Mouse (Mus musculus) testis, adult 2 months (tissue): ENCODE results near the gene Rad51b. TPM values are rescaled to one million over a fixed set of nuclear protein-coding genes. Genes with fewer than 3 reads are reported as not detected.

ENCODE experiments used
- H3K27ac ChIP-seq: fragments of 200-500 bp; 2 replicates; pipeline ENCODE4 v1.5.1; 2012; ENCODE audit warnings: low read depth, low read length; ENCODE audit not compliant: control insufficient read depth, insufficient read depth
- H3K27me3 ChIP-seq: fragments of 200-500 bp; 2 replicates; pipeline ENCODE4 v1.6.1; 2012; ENCODE audit warnings: mild to moderate bottlenecking, low read length, moderate library complexity; ENCODE audit not compliant: control insufficient read depth, insufficient read depth
- H3K36me3 ChIP-seq: fragments of 200-500 bp; 2 replicates; pipeline ENCODE4 v1.6.1; 2012; ENCODE audit warnings: mild to moderate bottlenecking, low read length; ENCODE audit not compliant: control insufficient read depth, insufficient read depth
- H3K4me1 ChIP-seq: fragments of 200-500 bp; 2 replicates; pipeline ENCODE4 v1.6.1; 2012; ENCODE audit warnings: low read length; ENCODE audit not compliant: control insufficient read depth, insufficient read depth
- H3K4me3 ChIP-seq: fragments of 200-500 bp; 2 replicates; pipeline ENCODE4 v1.5.1; 2012; ENCODE audit warnings: low read depth, mild to moderate bottlenecking, low read length, moderate library complexity, mixed read lengths; ENCODE audit not compliant: control insufficient read depth
- CTCF ChIP-seq: fragments of 200-500 bp; IDR thresholded peaks from 2 replicates; pipeline ENCODE4 v1.5.1; 2012; ENCODE audit warnings: low read depth, mild to moderate bottlenecking, inconsistent platforms, low read length, moderate library complexity; ENCODE audit not compliant: control insufficient read depth, insufficient read depth, insufficient replicate concordance
- POLR2A ChIP-seq: fragments of 200-500 bp; IDR thresholded peaks from 2 replicates; pipeline ENCODE4 v1.6.1; 2012; ENCODE audit warnings: low read depth, mild to moderate bottlenecking, inconsistent platforms, low read length, moderate library complexity; ENCODE audit not compliant: control insufficient read depth
- polyA plus RNA-seq: library from polyadenylated mRNA; depleted of rRNA; stranded (reverse); fragments of >200 nt; gene quantifications from 2 replicates; pipeline ENCODE4 v1.2.3, GENCODE M21; 2012; rRNA removed

Gene Rad51b
- polyA plus RNA-seq, 1 experiment, result 2.7 TPM

GRCm38 (mm10) chr12:79859354-79860247, 562.5 kb downstream of the Rad51b start:
- no peak for TF ChIP-seq CTCF
- TF ChIP-seq POLR2A, result no peak
- Histone ChIP-seq H3K27ac (peak overlapping the region; percentile 78), H3K36me3 (no peaks in the 10 kb centered on the region), H3K4me3 (no peak overlapping the region), H3K4me1 (peaks cover 2% of the 10 kb centered on the region; the same call in 1 of the 2 replicates), H3K27me3 (no peaks in the 10 kb centered on the region)

- no peaks in the 10 kb centered on the region for H3K36me3 ChIP-seq
- TF ChIP-seq CTCF (no peak), POLR2A (no peak)
- H3K27ac ChIP-seq, result peak overlapping the region; percentile 68
- peaks cover 3% of the 10 kb centered on the region for H3K4me1 ChIP-seq
- H3K4me3 ChIP-seq, result no peak overlapping the region
- H3K27me3 ChIP-seq, result no peaks in the 10 kb centered on the region
Observed at GRCm38 (mm10) chr12:79860248-79860555, 563.1 kb downstream of the Rad51b start.

Other genes with a start within 250 kb of the Rad51b start
- 6.0 and 6.8 TPM in 2 replicates for gene Pigh, start 207.6 kb upstream of the Rad51b start, polyA plus RNA-seq
- 1.2 and 2.0 TPM in 2 replicates for gene Arg2, start 166.5 kb upstream of the Rad51b start, polyA plus RNA-seq
- gene Vti1b, start 124.6 kb upstream of the Rad51b start, polyA plus RNA-seq, result 21.7 and 22.7 TPM in 2 replicates
- gene Rdh11, start 105.0 kb upstream of the Rad51b start, polyA plus RNA-seq, result 127 and 132 TPM in 2 replicates
- 0.42 and 0.63 TPM in 2 replicates for gene Rdh12, start 88.4 kb upstream of the Rad51b start, polyA plus RNA-seq
- 10.6 and 11.2 TPM in 2 replicates for gene Zfyve26, start 978 bp upstream of the Rad51b start, polyA plus RNA-seq